Mouse (Mus musculus) embryonic facial prominence, embryonic 11.5 days (tissue): ENCODE results near the gene Dcbld2. TPM values are rescaled to one million over a fixed set of nuclear protein-coding genes. Genes with fewer than 3 reads are reported as not detected.
A peak's percentile ranks its signal among the peaks of the same experiment; 100 is the strongest.
"Not testable (repeated sequence)": the region's sequence is repeated elsewhere in the genome, so short reads cannot be mapped to it uniquely, and the experiment has no call there.

ENCODE experiments used
- ATAC-seq: fragments of 200-750 bp; cut with Nextera tagmentation; replicated peaks from 2 replicates; pipeline ENCODE4 v1.8.0; 2017; ENCODE audit warnings: low read depth; ENCODE audit not compliant: insufficient number of reproducible peaks, low FRiP score, low TSS enrichment
- DNase-seq: peaks from one replicate; pipeline ENCODE4 v3.0.0-alpha.2; 2015; ENCODE audit warnings: low spot score
- H3K27ac ChIP-seq: fragments of 300-500 bp; sonication (generic); replicated peaks from 2 replicates; pipeline ENCODE4 v1.5.1; 2014; ENCODE audit warnings: mild to moderate bottlenecking, low read depth, low read length, control low read depth
- H3K27me3 ChIP-seq: fragments of 300-500 bp; sonication (generic); 2 replicates; pipeline ENCODE4 v1.6.1; 2014; ENCODE audit warnings: mild to moderate bottlenecking, low read length, moderate library complexity, mixed read lengths; ENCODE audit not compliant: control insufficient read depth, insufficient read depth
- H3K36me3 ChIP-seq: fragments of 300-500 bp; sonication (generic); replicated peaks from 2 replicates; pipeline ENCODE4 v1.6.1; 2014; ENCODE audit warnings: low read depth, mild to moderate bottlenecking, low read length, moderate library complexity, mixed read lengths; ENCODE audit not compliant: control insufficient read depth, insufficient read depth
- H3K4me1 ChIP-seq: fragments of 300-500 bp; sonication (generic); 2 replicates; pipeline ENCODE4 v1.6.1; 2014; ENCODE audit warnings: low read length, mixed read lengths; ENCODE audit not compliant: control insufficient read depth, insufficient read depth
- H3K4me2 ChIP-seq: fragments of 300-500 bp; sonication (generic); 2 replicates; pipeline ENCODE4 v1.6.1; 2014; ENCODE audit warnings: low read depth, mild to moderate bottlenecking, control low read depth, low read length, moderate library complexity
- H3K4me3 ChIP-seq: fragments of 300-500 bp; sonication (generic); 2 replicates; pipeline ENCODE4 v1.5.1; 2014; ENCODE audit warnings: low read depth, low read length, control low read depth
- H3K9ac ChIP-seq: fragments of 300-500 bp; sonication (generic); replicated peaks from 2 replicates; pipeline ENCODE4 v1.6.1; 2014; ENCODE audit warnings: mild to moderate bottlenecking, control low read depth, low read length
- H3K9me3 ChIP-seq: fragments of 300-500 bp; sonication (generic); replicated peaks from 2 replicates; pipeline ENCODE4 v1.6.1; 2016; ENCODE audit warnings: mild to moderate bottlenecking, low read length, inconsistent platforms, mixed read lengths; ENCODE audit not compliant: control insufficient read depth
- WGBS: fragments of 180-500 bp; shearing (Covaris S2); extraction: QIAGEN DNeasy Blood & Tissue Kit; methylation state at CpG from one replicate; pipeline ENCODE4 v1.1.7; 2014; 5-methylcytosine and 5-hydroxymethylcytosine counted together
- polyA plus RNA-seq: library from polyadenylated mRNA; unstranded; fragments of >200 nt; fragmentation: Nextera tagmentation; extraction: Ambion mirVana; gene quantifications from 2 replicates; pipeline ENCODE4 v1.2.1, GENCODE M21; 2014

Dcbld2 gene
- polyA plus RNA-seq, 1 experiment from 2014 or later: 15.3 TPM

DNA sequence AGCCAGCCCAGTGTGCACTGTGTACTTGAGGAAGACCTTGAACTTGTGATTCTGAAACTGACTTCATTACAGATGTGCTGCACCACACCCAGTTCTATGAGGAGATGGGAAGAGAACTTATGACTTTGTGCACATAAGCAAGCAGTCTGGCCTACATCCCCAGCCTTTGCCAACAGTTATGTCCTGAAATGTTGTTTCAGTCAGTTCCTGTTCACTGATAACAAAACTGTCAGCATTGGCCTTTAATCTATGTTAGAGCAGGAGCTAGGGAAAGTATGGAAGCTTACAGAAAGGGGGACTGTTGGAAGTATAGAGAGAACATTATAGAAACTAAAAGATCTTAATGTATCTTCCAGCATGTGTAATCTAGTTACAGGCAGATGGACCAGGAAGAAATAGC is 45.6 kb downstream of the Dcbld2 start:
- ATAC-seq (no peak), DNase-seq (no peak)
- Histone ChIP-seq H3K9me3 (no peaks in the 10 kb centered on the region), H3K9ac (no peak overlapping the region), H3K4me2 (no peak overlapping the region), H3K27ac (no peak overlapping the region), H3K36me3 (no peaks in the 10 kb centered on the region; the same call in 1 of the 2 replicates), H3K27me3 (no peaks in the 10 kb centered on the region), H3K4me3 (no peak overlapping the region), H3K4me1 (no peaks in the 10 kb centered on the region)

DNA sequence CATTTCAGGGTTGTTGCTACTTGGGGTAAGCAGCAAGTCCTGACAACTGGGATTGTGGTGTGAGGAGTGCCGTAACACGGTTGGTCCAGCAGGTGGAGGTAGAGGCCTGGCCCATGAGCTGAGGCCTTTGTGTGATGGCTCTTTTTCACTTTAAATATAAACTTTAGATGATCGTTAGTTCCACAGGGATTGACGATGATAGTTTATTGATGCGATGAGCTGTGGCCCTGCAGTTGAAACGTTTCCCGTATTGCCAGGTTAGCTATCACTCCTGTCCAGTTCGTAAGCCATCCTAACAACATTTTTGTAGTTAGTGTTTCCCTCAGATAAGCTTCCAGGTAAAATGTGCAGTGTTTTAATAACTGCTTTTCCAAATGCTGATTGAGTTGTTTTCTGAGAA is 46.4 kb downstream of the Dcbld2 start:
- Histone ChIP-seq H3K9ac (no peak overlapping the region), H3K4me1 (no peaks in the 10 kb centered on the region), H3K36me3 (no peaks in the 10 kb centered on the region; the same call in 1 of the 2 replicates), H3K27me3 (no peaks in the 10 kb centered on the region), H3K27ac (no peak overlapping the region), H3K9me3 (no peaks in the 10 kb centered on the region), H3K4me3 (no peak overlapping the region), H3K4me2 (no peak overlapping the region)
- 72% methylated on average over 8 of the region's 8 CpGs for WGBS
- peak; percentile 64 for DNase-seq
- no peak for ATAC-seq

DNA sequence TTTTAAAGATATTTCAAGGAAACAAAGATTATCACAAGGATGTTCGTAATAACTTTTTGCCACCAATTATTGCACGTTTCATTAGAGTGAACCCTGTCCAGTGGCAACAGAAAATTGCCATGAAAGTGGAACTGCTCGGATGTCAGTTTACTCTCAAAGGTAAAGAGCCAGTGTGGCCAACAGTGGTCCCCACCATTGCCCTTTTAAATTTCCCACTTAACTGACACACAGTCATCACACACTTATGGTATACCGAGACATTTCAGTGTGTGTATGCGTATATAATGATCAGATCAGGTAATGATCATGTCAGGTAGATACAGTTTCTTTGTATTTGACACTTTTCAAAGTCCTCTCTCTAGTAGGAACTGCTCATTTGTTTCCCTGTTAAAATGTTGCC is 46.9 kb downstream of the Dcbld2 start:
- no peak overlapping the region for H3K9ac ChIP-seq
- no peak overlapping the region for H3K4me3 ChIP-seq
- H3K4me1 ChIP-seq: no peaks in the 10 kb centered on the region
- H3K36me3 ChIP-seq: no peaks in the 10 kb centered on the region; the same call in 1 of the 2 replicates
- H3K27me3 ChIP-seq: no peaks in the 10 kb centered on the region
- no peak for DNase-seq
- no peak overlapping the region for H3K27ac ChIP-seq
- no peaks in the 10 kb centered on the region for H3K9me3 ChIP-seq
- ATAC-seq: no peak
- no peak overlapping the region for H3K4me2 ChIP-seq
- WGBS: 80% methylated on average over 5 of the region's 5 CpGs

DNA sequence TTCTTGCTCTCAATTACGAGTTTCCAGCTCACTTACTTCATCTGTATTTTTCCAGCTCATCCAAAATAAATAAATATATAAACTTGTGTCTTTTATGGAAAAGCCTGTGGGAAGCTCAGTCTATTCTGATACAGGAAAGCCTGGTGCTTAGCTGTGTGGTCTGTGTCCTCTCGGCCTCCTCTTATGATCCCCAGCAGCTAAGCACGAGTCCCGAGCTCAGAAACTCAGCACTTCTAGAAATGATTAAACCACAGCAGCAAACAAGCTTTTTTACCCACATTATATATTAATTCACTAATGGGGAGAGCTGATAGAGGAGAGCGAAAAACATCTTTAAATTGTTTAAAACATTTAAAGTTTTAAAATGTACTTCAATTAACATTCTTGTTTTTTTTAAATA is 48.2 kb downstream of the Dcbld2 start:
- Histone ChIP-seq H3K4me2 (no peak overlapping the region), H3K27me3 (no peaks in the 10 kb centered on the region), H3K9ac (no peak overlapping the region), H3K36me3 (no peaks in the 10 kb centered on the region; the same call in 1 of the 2 replicates), H3K27ac (no peak overlapping the region), H3K4me3 (no peak overlapping the region), H3K4me1 (no peaks in the 10 kb centered on the region), H3K9me3 (no peaks in the 10 kb centered on the region)
- ATAC-seq (no peak), DNase-seq (no peak)
- 90% methylated on average over 5 of the region's 5 CpGs for WGBS

DNA sequence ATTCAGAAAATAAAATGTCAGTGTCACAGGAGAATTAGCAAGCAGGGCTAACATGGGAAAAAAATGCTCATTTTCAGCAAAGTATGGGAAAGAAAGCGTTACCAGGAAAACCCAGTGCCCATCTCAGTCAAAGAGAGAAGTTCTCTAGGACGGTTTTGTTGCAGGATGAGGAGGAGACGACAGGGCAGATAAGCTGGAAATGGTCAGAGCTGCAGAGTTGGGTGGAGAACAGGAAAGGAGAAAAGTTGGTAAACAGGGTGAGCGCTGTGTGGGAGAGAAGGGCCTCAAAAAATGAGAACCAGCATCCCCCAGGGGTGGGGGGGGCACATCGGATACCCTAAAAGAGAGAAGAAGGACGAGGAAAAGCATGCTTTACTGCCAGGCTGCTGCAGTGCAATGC is 48.7 kb downstream of the Dcbld2 start:
- no peak overlapping the region for H3K4me3 ChIP-seq

DNA sequence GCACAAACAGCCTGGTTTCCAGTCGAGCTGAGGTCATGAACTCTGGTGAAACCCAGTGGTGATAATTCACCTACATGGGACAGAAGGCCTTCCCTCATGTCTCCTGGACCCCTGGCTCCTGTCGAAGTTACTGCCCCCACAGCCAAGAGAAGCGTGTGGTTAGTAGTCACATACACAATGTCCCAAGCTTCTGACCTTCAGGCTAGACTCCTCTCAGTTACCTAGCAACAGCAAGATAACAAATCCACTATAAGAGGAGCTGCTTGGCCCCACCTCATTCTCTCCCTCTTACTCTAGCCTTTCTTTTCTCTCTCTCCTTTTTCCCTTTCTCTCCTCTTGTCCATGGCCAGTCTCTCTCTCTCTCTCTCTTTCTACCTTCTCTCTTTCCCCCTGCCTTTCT is 51.7 kb downstream of the Dcbld2 start:
- not testable (repeated sequence) for H3K27ac ChIP-seq, H3K9me3 ChIP-seq, ATAC-seq, H3K4me1 ChIP-seq, H3K4me3 ChIP-seq, H3K9ac ChIP-seq, H3K4me2 ChIP-seq, H3K27me3 ChIP-seq, H3K36me3 ChIP-seq, DNase-seq
- 56% methylated on average over 3 of the region's 3 CpGs for WGBS

More for the DNA sequence above, 48.7 kb downstream of the Dcbld2 start:
- Histone ChIP-seq H3K9ac (no peak overlapping the region), H3K27ac (no peak overlapping the region), H3K4me1 (no peaks in the 10 kb centered on the region), H3K27me3 (no peaks in the 10 kb centered on the region), H3K36me3 (no peaks in the 10 kb centered on the region; the same call in 1 of the 2 replicates), H3K9me3 (no peaks in the 10 kb centered on the region), H3K4me2 (no peak overlapping the region)
- ATAC-seq: no peak
- DNase-seq: no peak
- WGBS: 83% methylated on average over 6 of the region's 6 CpGs

DNA sequence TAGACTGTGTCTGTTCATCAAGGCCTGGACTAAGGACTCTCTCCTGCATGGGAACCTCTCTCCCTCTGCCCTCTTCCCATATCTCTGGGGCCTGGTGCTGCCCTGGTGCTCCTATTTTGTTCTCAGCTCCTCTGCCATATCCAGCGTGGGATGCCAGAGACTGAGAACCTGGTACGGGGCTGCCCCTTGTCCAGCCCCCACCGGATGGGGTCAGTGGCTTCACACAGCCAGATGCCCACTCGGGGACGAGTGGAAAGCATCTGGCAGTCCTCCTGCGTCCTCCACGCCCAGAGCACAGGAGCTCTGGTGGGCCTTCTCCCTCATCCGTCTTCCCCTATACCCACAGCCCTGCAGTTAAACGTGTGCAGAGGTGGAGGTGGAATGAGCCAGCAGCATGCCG is 52.1 kb downstream of the Dcbld2 start:
- no peak for DNase-seq
- Histone ChIP-seq H3K27ac (no peak overlapping the region), H3K4me1 (no peaks in the 10 kb centered on the region), H3K9me3 (no peaks in the 10 kb centered on the region), H3K4me2 (no peak overlapping the region), H3K4me3 (no peak overlapping the region), H3K27me3 (no peaks in the 10 kb centered on the region), H3K9ac (no peak overlapping the region), H3K36me3 (no peaks in the 10 kb centered on the region; the same call in none of the 2 replicates)
- no peak for ATAC-seq
- 91% methylated on average over 10 of the region's 10 CpGs for whole genome bisulfite sequencing

DNA sequence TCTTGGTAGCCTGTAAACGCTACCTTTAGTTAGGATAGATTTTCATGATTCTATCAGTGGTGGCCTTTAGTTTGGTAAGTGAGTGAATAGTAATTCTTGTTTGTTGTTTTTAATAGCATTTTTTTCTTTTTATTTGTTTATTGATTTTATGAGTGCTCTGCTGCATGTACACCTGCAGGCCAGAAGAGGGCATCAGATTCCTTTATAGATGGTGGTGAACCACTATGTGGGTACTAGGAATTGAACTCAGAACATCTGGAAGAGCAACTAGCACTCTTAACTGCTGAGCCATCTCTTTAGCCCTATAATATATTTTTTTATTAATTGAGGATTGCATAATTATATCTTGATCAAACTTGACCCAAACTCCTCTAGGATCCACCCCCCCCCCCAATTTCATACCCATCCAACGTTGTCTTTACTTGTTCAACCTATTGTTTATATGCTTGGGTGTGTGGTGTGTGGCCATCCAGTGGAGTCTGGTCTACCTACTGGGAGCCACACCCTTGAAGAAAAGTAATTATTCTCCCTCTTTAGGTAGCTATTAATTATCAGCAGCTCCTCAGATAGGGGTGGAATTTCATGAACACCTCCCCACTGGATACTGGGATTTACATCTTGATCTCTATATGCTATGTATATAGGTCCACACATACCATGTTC is 53.7 kb downstream of the Dcbld2 start:
- no peaks in the 10 kb centered on the region for H3K27me3 ChIP-seq
- no peaks in the 10 kb centered on the region; the same call in none of the 2 replicates for H3K36me3 ChIP-seq
- no peak overlapping the region for H3K9ac ChIP-seq
- H3K4me1 ChIP-seq: no peaks in the 10 kb centered on the region
- ATAC-seq (no peak), DNase-seq (no peak)
- H3K27ac ChIP-seq: no peak overlapping the region
- WGBS: 93% methylated on average over 2 of the region's 2 CpGs
- H3K4me3 ChIP-seq: no peak overlapping the region
- no peaks in the 10 kb centered on the region for H3K9me3 ChIP-seq
- H3K4me2 ChIP-seq: no peak overlapping the region
